ENCODE assay signal across 30 mouse cellular contexts in genomic region chr13:95393242-95393641, GRCm38 (mm10). TPM values are rescaled to one million over a fixed set of nuclear protein-coding genes. Genes with fewer than 3 reads are reported as not detected.
A peak's percentile ranks its signal among the peaks of the same experiment; 100 is the strongest.
DNase-seq lines count a peak whose midpoint lies in the region; ATAC-seq and TF ChIP-seq lines count a peak whose summit lies in the region.
"Had no signal": no experiment of that assay in that cellular context is flagged by ENCODE, and none has a peak within 500 bp of the region (broad histone marks: within the 10 kb centered on the region; RNA-seq: fewer than 3 reads in every experiment).

No protein-coding gene starts in this region.

- ATAC-seq in granulocyte monocyte progenitor cell, adult 5-6 weeks (replicated peaks; ENCODE audit: poor library complexity, severe bottlenecking): no peak
- ATAC-seq: activated CD4-positive, CD25-positive, alpha-beta regulatory T cell, adult 4 months; CD4-positive, CD25-positive, alpha-beta regulatory T cell, adult 4 months; forebrain, embryonic 13.5 days; forebrain, embryonic 16.5 days; hindbrain, postnatal 0 days; inflammation-experienced regulatory T-cells, adult 6 months had no signal

- TF ChIP-seq POLR2A in thymus, adult 2 months (IDR thresholded peaks at IDR 0.05; ENCODE audit: control insufficient read depth, extremely low read depth, insufficient read depth, low read length, poor library complexity): no peak

- peaks cover 5% of the 10 kb centered on the region; the same call in 1 of the 2 replicates for H3K4me1 ChIP-seq in thymus, adult 2 months (replicated peaks; ENCODE audit: control insufficient read depth, insufficient read depth, low read length)
- H3K4me1 ChIP-seq: forebrain, embryonic 10.5 days; forebrain, embryonic 13.5 days; heart, embryonic 12.5 days; heart, embryonic 15.5 days had no signal

- no peak overlapping the region for H3K27ac ChIP-seq in thymus, adult 2 months (ENCODE audit: control insufficient read depth, insufficient read depth, low read length)
- H3K27ac ChIP-seq: forebrain, embryonic 10.5 days; forebrain, embryonic 13.5 days; heart, embryonic 15.5 days; hindbrain, embryonic 14.5 days; hindbrain, postnatal 0 days had no signal

- 33% methylated on average over 7 of the region's 7 CpGs for WGBS in thymus, adult 2 months

- H3K4me3 ChIP-seq in thymus, adult 2 months (ENCODE audit: control insufficient read depth, insufficient read depth, low read length): no peak overlapping the region
- H3K4me3 ChIP-seq: forebrain, embryonic 10.5 days; forebrain, embryonic 13.5 days; heart, embryonic 12.5 days; heart, embryonic 15.5 days had no signal

- H3K36me3 ChIP-seq in thymus, adult 2 months (ENCODE audit: control insufficient read depth, insufficient read depth, low read length): no peaks in the 10 kb centered on the region
- H3K36me3 ChIP-seq: forebrain, embryonic 10.5 days; heart, embryonic 12.5 days; heart, embryonic 15.5 days had no signal

- no peaks in the 10 kb centered on the region for H3K27me3 ChIP-seq in thymus, adult 2 months (ENCODE audit: control insufficient read depth, insufficient read depth, low read length)
- H3K27me3 ChIP-seq: forebrain, embryonic 13.5 days; heart, embryonic 15.5 days had no signal

- no peak for TF ChIP-seq CTCF in thymus, adult 2 months (IDR thresholded peaks at IDR 0.05; ENCODE audit: borderline replicate concordance, control insufficient read depth, extremely low read depth, insufficient read depth, low read length, poor library complexity)

- intact Hi-C loops in heart, postnatal 14 days (cut with DNase I): loop anchor here (5.0 kb wide), 1 partner anchor 324 kb away; no protein-coding TSS in a partner anchor
- intact Hi-C loops in left cerebral cortex, postnatal 36 days (cut with DNase I): no loop called here

- DNase-seq in heart, adult 11 months: peak; percentile 67
- DNase-seq in heart, postnatal 14 days: no peak
- peak; percentile 45 for DNase-seq in thymus, postnatal 0 days (ENCODE audit: low spot score)
- no peak for DNase-seq in thymus, adult 2 months
- peak; percentile 27 for DNase-seq in T-cell, adult 2 months (ENCODE audit: low spot score)
- DNase-seq in thymus, postnatal 25 days: peak; percentile 8
- DNase-seq in left cerebral cortex, postnatal 36 days (ENCODE audit: low spot score in 2 of 2): no peak
- DNase-seq: adrenal gland, adult 8-10 months; adrenal gland, postnatal 25 days; B cell, adult 2 months; cerebellum, adult 18-20 months; cerebellum, adult 9-10 months; cerebellum, postnatal 14 days; gastrocnemius, postnatal 36 days; heart, adult 18-20 months; heart, postnatal 10 days; heart, postnatal 4 days had no signal

RNA-seq across cellular contexts. Expression of gene Aggf1, which starts 18.1 kb away (rescaled TPM):
- total RNA-seq in heart, postnatal 14 days (2021): 10 to 100 TPM; 21.8 to 22.1 TPM
- 36.3 and 36.8 TPM in 2 replicates for polyA plus RNA-seq in thymus, postnatal 0 days (2015; fragmentation: Nextera tagmentation; extraction: Ambion mirVana)
- polyA plus RNA-seq in thymus, adult 2 months (2012; rRNA removed): 22.5 and 26.9 TPM in 2 replicates
- 10 to 100 TPM; 50.1 to 51.2 TPM for total RNA-seq in left cerebral cortex, postnatal 36 days (2021)
- total RNA-seq in granulocyte monocyte progenitor cell, adult 5-6 weeks (2014; fragmentation: Nextera tagmentation): 28.1 and 37.4 TPM in 2 replicates
- 41.3 and 52.6 TPM in 2 replicates for total RNA-seq in granulocyte monocyte progenitor cell, adult 5-6 weeks (2017)

RNA-seq across cellular contexts. Expression of gene Crhbp, which starts 51.5 kb away (rescaled TPM):
- total RNA-seq in heart, postnatal 14 days (2021): not detected
- 3.6 and 4.2 TPM in 2 replicates for polyA plus RNA-seq in thymus, postnatal 0 days (2015; fragmentation: Nextera tagmentation; extraction: Ambion mirVana)
- 2.7 and 3.1 TPM in 2 replicates for polyA plus RNA-seq in thymus, adult 2 months (2012; rRNA removed)
- 10 to 100 TPM; 21.2 to 23.5 TPM for total RNA-seq in left cerebral cortex, postnatal 36 days (2021)
- total RNA-seq in granulocyte monocyte progenitor cell, adult 5-6 weeks (2014; fragmentation: Nextera tagmentation): not detected in 2 replicates
- not detected in 2 replicates for total RNA-seq in granulocyte monocyte progenitor cell, adult 5-6 weeks (2017)
- total RNA-seq: adrenal gland, adult 8-10 months; adrenal gland, postnatal 25 days; gastrocnemius, adult 8-10 months; gastrocnemius, postnatal 36 days; heart, adult 18-20 months; heart, postnatal 10 days; heart, postnatal 4 days; MEL had no signal
- polyA plus RNA-seq: activated CD4-positive, CD25-positive, alpha-beta regulatory T cell, adult 4 months; CD4-positive, CD25-positive, alpha-beta regulatory T cell, adult 4 months; inflammation-experienced regulatory T-cells, adult 6 months had no signal

Comparison
In these comparisons a context has a peak if more than half of its experiments do, and no peak if none do; other contexts are left out.
1. DNase-seq: peak in heart, adult 11 months (single experiment), thymus, postnatal 0 days (single experiment), T-cell, adult 2 months (single experiment) and thymus, postnatal 25 days (single experiment); none in heart, postnatal 14 days (0 of 2), thymus, adult 2 months (single experiment) and left cerebral cortex, postnatal 36 days (0 of 2).
2. RNA of gene Crhbp, which starts 51.5 kb away (total RNA-seq): 21.2 to 23.5 TPM in left cerebral cortex, postnatal 36 days; not detected in heart, postnatal 14 days and not detected in granulocyte monocyte progenitor cell, adult 5-6 weeks; every median in the first group is over 10 times any median in the second.